Mouse (Mus musculus) spleen, adult 2 months (tissue): ENCODE results near the gene Cops2.

Source experiments
- CTCF ChIP-seq: fragments of 200-500 bp; IDR thresholded peaks from 2 replicates; pipeline ENCODE4 v1.5.1; 2011; ENCODE audit warnings: mild to moderate bottlenecking, inconsistent platforms; ENCODE audit not compliant: insufficient read depth, insufficient read length, insufficient replicate concordance; ENCODE audit errors: extremely low read depth
- POLR2A ChIP-seq: fragments of 200-500 bp; IDR thresholded peaks from 2 replicates; pipeline ENCODE4 v1.6.1; 2011; ENCODE audit warnings: low read depth, low read length, inconsistent platforms

GRCm38 (mm10) chr2:125820397-125820796 is 38.5 kb downstream of the Cops2 start:
- TF ChIP-seq CTCF (no peak), POLR2A (no peak)
